Mouse (Mus musculus): ENCODE results near the gene Zfy1. TPM values are rescaled to one million over a fixed set of nuclear protein-coding genes. Genes with fewer than 3 reads are reported as not detected.
"Not testable (repeated sequence)": the region's sequence is repeated elsewhere in the genome, so short reads cannot be mapped to it uniquely, and the experiment has no call there.

Gene Zfy1
- not detected in 2 replicates for polyA plus RNA-seq (2014; fragmentation: Nextera tagmentation; extraction: Ambion mirVana)

- ATAC-seq (ENCODE audit: low FRiP score, low TSS enrichment); H3K9me3 ChIP-seq (ENCODE audit: control insufficient read depth, low read length); H3K4me2 ChIP-seq (ENCODE audit: low read length); H3K9ac ChIP-seq (replicated peaks; ENCODE audit: low read length); H3K27me3 ChIP-seq (ENCODE audit: control insufficient read depth, insufficient read depth, low read length); H3K36me3 ChIP-seq (ENCODE audit: control insufficient read depth, insufficient read depth, low read length); H3K4me3 ChIP-seq (replicated peaks; ENCODE audit: low read depth, low read length); DNase-seq; H3K27ac ChIP-seq (replicated peaks; ENCODE audit: low read depth, low read length); H3K4me1 ChIP-seq (ENCODE audit: control insufficient read depth, insufficient read depth, low read length): not testable (repeated sequence)
- WGBS, result no CpG with 5 or more reads among the region's 11 CpGs
Observed at GRCm38 (mm10) chrY:797309-797708, at the start of gene Zfy1. TSS of gene Zfy1 (minus strand) at chrY:797409.

- Histone ChIP-seq H3K4me2 (ENCODE audit: low read length) (no peak within 1 kb of the TSS), H3K4me1 (ENCODE audit: control insufficient read depth, insufficient read depth, low read length) (no peaks in the 10 kb centered on the region), H3K36me3 (ENCODE audit: control insufficient read depth, insufficient read depth, low read length) (no peaks in the 10 kb centered on the region), H3K4me3 (replicated peaks; ENCODE audit: low read depth, low read length) (no peak within 1 kb of the TSS), H3K27me3 (ENCODE audit: control insufficient read depth, insufficient read depth, low read length) (no peaks in the 10 kb centered on the region), H3K9me3 (ENCODE audit: control insufficient read depth, low read length) (no peaks in the 10 kb centered on the region), H3K9ac (replicated peaks; ENCODE audit: low read length) (no peak within 1 kb of the TSS), H3K27ac (replicated peaks; ENCODE audit: low read depth, low read length) (no peak within 1 kb of the TSS)
- WGBS, result 91% methylated on average over 11 of the region's 15 CpGs
- no peak for DNase-seq
- ATAC-seq (ENCODE audit: low FRiP score, low TSS enrichment), result no peak
Observed at GRCm38 (mm10) chrY:818396-818795, 21.2 kb upstream of the Zfy1 start, which contains the start of gene Uba1y. TSS of gene Uba1y (plus strand) at chrY:818649.

- H3K27ac ChIP-seq (replicated peaks; ENCODE audit: low read depth, low read length), result no peak overlapping the region
- peak overlapping the region; percentile 38 for H3K4me2 ChIP-seq (ENCODE audit: low read length)
- no peaks in the 10 kb centered on the region for H3K4me1 ChIP-seq (ENCODE audit: control insufficient read depth, insufficient read depth, low read length)
- H3K27me3 ChIP-seq (ENCODE audit: control insufficient read depth, insufficient read depth, low read length), result no peaks in the 10 kb centered on the region
- H3K9me3 ChIP-seq (ENCODE audit: control insufficient read depth, low read length), result no peaks in the 10 kb centered on the region
- H3K9ac ChIP-seq (replicated peaks; ENCODE audit: low read length), result no peak overlapping the region
- ATAC-seq (ENCODE audit: low FRiP score, low TSS enrichment) (peak; percentile 48), DNase-seq (peak; percentile 37)
- no peaks in the 10 kb centered on the region for H3K36me3 ChIP-seq (ENCODE audit: control insufficient read depth, insufficient read depth, low read length)
- no peak overlapping the region for H3K4me3 ChIP-seq (replicated peaks; ENCODE audit: low read depth, low read length)
- 0% methylated on average over 12 of the region's 15 CpGs for WGBS
Observed at GRCm38 (mm10) chrY:808991-809661, 11.9 kb upstream of the Zfy1 start.

Other genes with a start within 250 kb of the Zfy1 start
- gene Uba1y, start 21.2 kb upstream of the Zfy1 start, polyA plus RNA-seq (2014; fragmentation: Nextera tagmentation; extraction: Ambion mirVana), result 0.29 TPM in 1 of 2 replicates, not detected in the other
- 28.9 TPM in 1 of 2 replicates, not detected in the other for gene Kdm5d, start 100.4 kb upstream of the Zfy1 start, polyA plus RNA-seq (2014; fragmentation: Nextera tagmentation; extraction: Ambion mirVana)
- gene Eif2s3y, start 213.1 kb upstream of the Zfy1 start, polyA plus RNA-seq (2014; fragmentation: Nextera tagmentation; extraction: Ambion mirVana), result 91.6 TPM in 1 of 2 replicates, not detected in the other

Measured in midbrain, embryonic 14.5 days (tissue).